Mouse (Mus musculus): ENCODE measurements at regions not wholly inside any gene's neighbourhood (a gene's known extent, or its start where the extent isn't known, plus 50 kb on each side); places are given as distances from the start of the nearest gene placed in this dataset.

DNA sequence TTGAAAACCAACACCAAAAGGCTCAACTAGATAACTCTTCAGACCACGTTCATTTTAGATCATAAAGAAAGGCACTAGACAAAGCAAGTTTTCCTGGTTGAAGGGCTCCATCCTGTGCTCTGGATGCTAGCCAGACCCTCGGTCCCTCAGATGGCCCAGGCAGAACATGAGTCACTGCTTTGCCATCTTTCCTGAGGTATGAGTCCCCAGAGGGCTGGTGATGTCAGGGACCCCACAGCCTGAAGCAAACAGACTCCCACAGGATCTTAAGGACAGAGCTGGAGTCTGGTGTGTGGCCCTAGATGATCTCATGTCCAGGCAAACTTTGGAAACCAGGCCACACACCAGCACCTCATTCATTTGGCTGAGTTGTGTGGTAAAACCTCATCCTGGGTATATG, 203.2 kb upstream of the Six2 start:
- DNase-seq (ENCODE audit: low spot score) (peak; percentile 25), ATAC-seq (ENCODE audit: insufficient read depth, low read depth) (peak; percentile 49; the same call in 1 of the 2 replicates)
- Histone ChIP-seq H3K4me3 (ENCODE audit: low read depth, low read length) (no peak overlapping the region), H3K27me3 (ENCODE audit: control insufficient read depth, insufficient read depth, low read length) (no peaks in the 10 kb centered on the region), H3K4me1 (ENCODE audit: control insufficient read depth, insufficient read depth) (peaks cover 12% of the 10 kb centered on the region), H3K9ac (replicated peaks; ENCODE audit: low read depth, low read length) (no peak overlapping the region), H3K27ac (ENCODE audit: low read depth) (no peak overlapping the region), H3K4me2 (ENCODE audit: low read depth, low read length) (no peak overlapping the region; the same call in 1 of the 2 replicates), H3K9me3 (replicated peaks; ENCODE audit: control insufficient read depth, low read length) (no peaks in the 10 kb centered on the region), H3K36me3 (replicated peaks; ENCODE audit: control insufficient read depth, insufficient read depth, low read length) (no peaks in the 10 kb centered on the region)
- no peak for TF ChIP-seq CTCF (IDR thresholded peaks at IDR 0.05; ENCODE audit: low read depth)
- no peak for TF ChIP-seq EP300 (IDR thresholded peaks at IDR 0.05; ENCODE audit: low read depth)
- 23% methylated on average over 2 of the region's 2 CpGs for WGBS

DNA sequence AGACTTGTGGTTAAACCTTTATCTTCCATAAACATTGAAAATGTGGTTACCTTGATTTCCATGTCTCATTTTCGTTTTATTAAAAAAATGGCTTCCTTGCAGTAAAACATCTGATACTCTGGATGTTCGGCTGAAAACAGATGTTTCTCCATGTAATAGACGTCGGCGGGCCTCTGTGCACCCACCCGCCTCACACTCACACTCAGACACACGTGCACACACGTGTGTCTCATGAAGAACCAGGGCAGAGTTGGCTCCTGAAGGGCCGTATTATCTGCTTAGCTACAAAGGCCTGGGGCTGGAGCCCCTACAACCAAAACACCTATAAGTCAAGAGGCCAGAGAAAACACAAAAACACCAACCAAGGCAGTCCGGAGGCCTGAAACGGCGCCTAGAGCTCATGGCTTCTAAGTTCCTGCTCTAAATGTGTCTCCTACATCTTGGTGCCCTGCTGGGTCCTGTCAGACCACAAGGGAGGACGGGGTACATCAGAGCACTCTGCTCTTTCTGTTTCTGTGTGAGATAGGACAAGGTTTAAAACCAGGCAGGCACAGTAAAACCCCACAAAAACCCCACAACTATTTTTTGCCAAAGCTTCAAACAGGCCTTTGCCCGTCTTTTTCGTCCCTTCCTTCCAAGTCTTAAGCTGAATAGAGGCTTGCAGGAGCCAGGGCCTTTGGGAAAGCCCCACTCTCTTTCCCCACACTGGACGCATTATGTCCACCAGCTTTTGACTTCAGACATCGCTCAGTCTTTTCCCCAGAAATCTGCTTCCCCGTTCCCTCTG, 201.9 kb upstream of the Six2 start:
- Histone ChIP-seq H3K27me3 (ENCODE audit: control insufficient read depth, insufficient read depth, low read length) (no peaks in the 10 kb centered on the region), H3K9ac (replicated peaks; ENCODE audit: low read depth, low read length) (no peak overlapping the region), H3K4me2 (ENCODE audit: low read depth, low read length) (no peak overlapping the region), H3K36me3 (replicated peaks; ENCODE audit: control insufficient read depth, insufficient read depth, low read length) (no peaks in the 10 kb centered on the region), H3K4me3 (ENCODE audit: low read depth, low read length) (no peak overlapping the region), H3K27ac (ENCODE audit: low read depth) (no peak overlapping the region), H3K4me1 (ENCODE audit: control insufficient read depth, insufficient read depth) (peaks cover 5% of the 10 kb centered on the region; the same call in 1 of the 2 replicates), H3K9me3 (replicated peaks; ENCODE audit: control insufficient read depth, low read length) (no peaks in the 10 kb centered on the region)
- ATAC-seq (ENCODE audit: insufficient read depth, low read depth) (no peak), DNase-seq (ENCODE audit: low spot score) (no peak)
- TF ChIP-seq EP300 (IDR thresholded peaks at IDR 0.05; ENCODE audit: low read depth) (no peak), CTCF (IDR thresholded peaks at IDR 0.05; ENCODE audit: low read depth) (no peak)
- WGBS: 84% methylated on average over 18 of the region's 18 CpGs

DNA sequence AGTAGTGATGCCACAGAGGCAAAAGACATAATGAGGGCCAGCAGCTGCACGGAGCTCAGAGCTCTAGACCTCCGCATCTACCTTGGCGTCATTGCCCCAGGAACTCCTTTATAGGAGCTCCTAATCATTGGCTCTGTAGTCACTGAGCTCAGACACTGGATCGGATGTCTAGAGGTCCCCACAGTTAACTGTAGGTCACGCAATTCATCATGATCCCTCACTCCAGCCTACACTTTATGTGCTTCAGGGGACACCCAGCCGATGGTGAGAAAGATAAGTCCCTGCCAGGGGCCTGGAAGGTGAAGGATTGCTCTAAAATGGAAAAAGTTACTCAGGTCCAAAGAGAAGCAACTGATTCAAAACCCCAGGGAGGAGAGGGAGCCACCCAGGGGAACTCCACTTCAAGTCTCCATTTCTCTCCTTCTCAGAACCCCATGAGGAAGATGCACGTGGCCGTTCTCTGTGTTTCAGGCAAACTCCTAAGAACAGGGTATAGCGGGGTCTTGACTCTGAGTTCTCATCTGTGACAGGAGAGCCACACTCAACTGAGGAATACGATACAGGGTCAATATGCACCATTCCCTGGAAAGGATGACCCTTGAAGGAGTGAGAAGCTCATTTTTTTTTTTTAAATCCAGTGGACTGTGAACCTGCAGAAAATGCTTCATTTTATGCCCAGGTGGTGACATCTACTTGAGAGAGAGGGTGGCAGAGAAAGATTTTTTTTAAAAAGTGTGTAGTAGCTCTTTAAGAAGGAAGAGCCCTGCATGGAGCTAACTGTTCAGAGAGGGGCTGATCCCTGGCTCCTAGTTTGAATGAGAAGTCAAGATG, 200.7 kb upstream of the Six2 start:
- Histone ChIP-seq H3K4me3 (ENCODE audit: low read depth, low read length) (no peak overlapping the region), H3K27me3 (ENCODE audit: control insufficient read depth, insufficient read depth, low read length) (no peaks in the 10 kb centered on the region), H3K27ac (ENCODE audit: low read depth) (no peak overlapping the region), H3K9me3 (replicated peaks; ENCODE audit: control insufficient read depth, low read length) (no peaks in the 10 kb centered on the region), H3K9ac (replicated peaks; ENCODE audit: low read depth, low read length) (no peak overlapping the region), H3K36me3 (replicated peaks; ENCODE audit: control insufficient read depth, insufficient read depth, low read length) (no peaks in the 10 kb centered on the region), H3K4me2 (ENCODE audit: low read depth, low read length) (no peak overlapping the region), H3K4me1 (ENCODE audit: control insufficient read depth, insufficient read depth) (no peaks in the 10 kb centered on the region; the same call in 1 of the 2 replicates)
- TF ChIP-seq CTCF (IDR thresholded peaks at IDR 0.05; ENCODE audit: low read depth) (no peak), EP300 (IDR thresholded peaks at IDR 0.05; ENCODE audit: low read depth) (no peak)
- ATAC-seq (ENCODE audit: insufficient read depth, low read depth): no peak
- 84% methylated on average over 10 of the region's 10 CpGs for WGBS
- no peak for DNase-seq (ENCODE audit: low spot score)

DNA sequence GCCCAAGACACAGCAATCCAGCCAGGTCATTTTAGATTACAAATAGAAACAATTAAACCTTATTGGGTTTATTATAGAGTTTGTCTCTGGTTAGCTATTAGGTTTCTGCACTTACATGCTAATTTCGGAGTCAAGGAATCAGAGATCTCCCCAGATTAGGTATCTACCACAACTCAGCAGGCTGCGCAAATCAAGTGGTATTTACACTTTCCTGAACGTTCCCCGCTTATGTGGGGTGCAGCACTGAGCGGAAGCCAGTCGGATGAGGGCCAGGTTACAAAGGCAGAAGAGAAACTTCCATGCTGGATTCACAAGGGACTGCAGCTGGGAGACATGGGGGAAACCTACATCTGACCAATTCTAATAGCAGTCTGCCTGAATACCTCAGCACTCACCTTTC, 198.6 kb upstream of the Six2 start:
- Histone ChIP-seq H3K27ac (ENCODE audit: low read depth) (no peak overlapping the region), H3K36me3 (replicated peaks; ENCODE audit: control insufficient read depth, insufficient read depth, low read length) (no peaks in the 10 kb centered on the region), H3K27me3 (ENCODE audit: control insufficient read depth, insufficient read depth, low read length) (no peaks in the 10 kb centered on the region), H3K4me1 (ENCODE audit: control insufficient read depth, insufficient read depth) (no peaks in the 10 kb centered on the region; the same call in 1 of the 2 replicates), H3K9me3 (replicated peaks; ENCODE audit: control insufficient read depth, low read length) (no peaks in the 10 kb centered on the region), H3K9ac (replicated peaks; ENCODE audit: low read depth, low read length) (no peak overlapping the region), H3K4me3 (ENCODE audit: low read depth, low read length) (no peak overlapping the region), H3K4me2 (ENCODE audit: low read depth, low read length) (no peak overlapping the region)
- no peak for DNase-seq (ENCODE audit: low spot score)
- 79% methylated on average over 6 of the region's 6 CpGs for whole genome bisulfite sequencing
- no peak for ATAC-seq (ENCODE audit: insufficient read depth, low read depth)
- no peak for TF ChIP-seq EP300 (IDR thresholded peaks at IDR 0.05; ENCODE audit: low read depth)
- no peak for TF ChIP-seq CTCF (IDR thresholded peaks at IDR 0.05; ENCODE audit: low read depth)

DNA sequence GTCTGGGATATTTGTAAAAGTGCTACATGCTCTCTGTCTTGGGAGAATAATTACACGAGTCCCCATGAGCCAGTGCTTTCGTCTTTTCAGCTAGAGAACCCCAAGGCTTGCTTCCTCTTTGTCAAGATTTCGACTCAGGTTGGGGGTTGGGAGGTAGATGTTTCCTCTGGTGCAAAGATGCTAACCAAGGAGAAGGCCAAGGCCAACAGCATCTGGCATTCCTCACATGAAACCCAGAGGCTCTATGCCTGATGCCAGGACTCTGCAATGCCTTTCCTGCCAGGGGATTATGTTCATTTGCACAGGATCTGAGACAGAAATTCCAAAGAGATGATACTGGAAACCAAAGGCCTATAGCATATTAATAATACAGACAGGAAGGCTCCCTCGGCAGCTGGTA, 198.2 kb upstream of the Six2 start:
- ATAC-seq (ENCODE audit: insufficient read depth, low read depth): no peak

More for the DNA sequence above, 198.2 kb upstream of the Six2 start:
- Histone ChIP-seq H3K4me1 (ENCODE audit: control insufficient read depth, insufficient read depth) (no peaks in the 10 kb centered on the region; the same call in 1 of the 2 replicates), H3K4me2 (ENCODE audit: low read depth, low read length) (no peak overlapping the region), H3K36me3 (replicated peaks; ENCODE audit: control insufficient read depth, insufficient read depth, low read length) (no peaks in the 10 kb centered on the region), H3K9me3 (replicated peaks; ENCODE audit: control insufficient read depth, low read length) (no peaks in the 10 kb centered on the region), H3K4me3 (ENCODE audit: low read depth, low read length) (no peak overlapping the region), H3K27ac (ENCODE audit: low read depth) (no peak overlapping the region), H3K9ac (replicated peaks; ENCODE audit: low read depth, low read length) (no peak overlapping the region), H3K27me3 (ENCODE audit: control insufficient read depth, insufficient read depth, low read length) (no peaks in the 10 kb centered on the region)
- WGBS: 53% methylated on average over 4 of the region's 4 CpGs
- TF ChIP-seq EP300 (IDR thresholded peaks at IDR 0.05; ENCODE audit: low read depth): no peak
- DNase-seq (ENCODE audit: low spot score): no peak
